In the genomic region with DNA sequence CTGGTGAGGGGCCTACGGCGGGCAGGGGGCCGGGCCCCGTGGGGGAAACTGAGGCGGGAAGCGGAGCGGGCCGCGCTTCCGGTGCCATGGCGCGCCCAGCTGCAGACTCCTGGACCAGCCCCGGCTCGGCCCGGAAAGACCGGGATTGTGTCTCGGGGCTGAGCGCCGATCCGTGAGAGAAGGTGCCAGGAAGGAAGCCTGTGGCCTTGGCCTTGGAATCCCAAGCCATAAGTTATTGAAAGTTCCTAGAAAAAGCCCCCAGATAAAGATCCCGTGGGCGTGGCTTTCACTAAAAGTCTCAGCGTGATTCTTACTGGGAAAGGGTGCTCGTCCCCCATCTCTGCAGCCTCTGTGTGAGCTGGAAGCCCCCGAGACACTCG, we compare ENCODE assay signal across 8 mouse cellular contexts. TPM values are rescaled to one million over a fixed set of nuclear protein-coding genes. Genes with fewer than 3 reads are reported as not detected.
A peak's percentile ranks its signal among the peaks of the same experiment; 100 is the strongest.
DNase-seq lines count a peak whose midpoint lies in the region; ATAC-seq and TF ChIP-seq lines count a peak whose summit lies in the region.

No protein-coding gene starts in this region.

- no peak for TF ChIP-seq CTCF in cerebellum, adult 2 months (IDR thresholded peaks at IDR 0.05; ENCODE audit: borderline replicate concordance, insufficient read depth, low read depth, low read length)
- TF ChIP-seq CTCF in thymus, adult 2 months (IDR thresholded peaks at IDR 0.05; ENCODE audit: borderline replicate concordance, control insufficient read depth, extremely low read depth, insufficient read depth, low read length, poor library complexity), result no peak

- H3K4me3 ChIP-seq in cerebellum, adult 2 months (replicated peaks; ENCODE audit: insufficient read depth, low read depth, low read length), result peak overlapping the region; percentile 89
- H3K4me3 ChIP-seq in thymus, adult 2 months (ENCODE audit: control insufficient read depth, insufficient read depth, low read length), result peak overlapping the region; percentile 95
- H3K4me3 ChIP-seq in liver, embryonic 12.5 days, result peak overlapping the region; percentile 92

- TF ChIP-seq POLR2A in cerebellum, adult 2 months (IDR thresholded peaks at IDR 0.05; ENCODE audit: borderline replicate concordance, insufficient read depth, low read length), result no peak
- TF ChIP-seq POLR2A in thymus, adult 2 months (IDR thresholded peaks at IDR 0.05; ENCODE audit: control insufficient read depth, extremely low read depth, insufficient read depth, low read length, poor library complexity), result no peak

- DNase-seq in cerebellum, adult 2 months, result no peak
- no peak for DNase-seq in cerebellum, adult 8-10 months
- no peak for DNase-seq in thymus, adult 2 months
- DNase-seq in thymus, postnatal 14 days, result no peak
- DNase-seq in urinary bladder, adult 2 months (ENCODE audit: low spot score), result no peak
- no peak for DNase-seq in left cerebral cortex, adult 9 months (ENCODE audit: low spot score in 2 of 2)
- no peak for DNase-seq in embryo, embryonic 11 days

- H3K9me3 ChIP-seq in liver, embryonic 12.5 days (replicated peaks), result no peaks in the 10 kb centered on the region

- peaks cover 17% of the 10 kb centered on the region; the same call in 1 of the 2 replicates for H3K4me1 ChIP-seq in cerebellum, adult 2 months (ENCODE audit: control insufficient read depth, insufficient read depth, low read length)
- H3K4me1 ChIP-seq in thymus, adult 2 months (replicated peaks; ENCODE audit: control insufficient read depth, insufficient read depth, low read length), result peaks cover 31% of the 10 kb centered on the region
- peaks cover 42% of the 10 kb centered on the region for H3K4me1 ChIP-seq in liver, embryonic 12.5 days

- peak overlapping the region; percentile 92 for H3K4me2 ChIP-seq in liver, embryonic 12.5 days

- H3K27me3 ChIP-seq in cerebellum, adult 2 months (ENCODE audit: control insufficient read depth, insufficient read depth, low read length), result no peaks in the 10 kb centered on the region
- H3K27me3 ChIP-seq in thymus, adult 2 months (ENCODE audit: control insufficient read depth, insufficient read depth, low read length), result no peaks in the 10 kb centered on the region
- H3K27me3 ChIP-seq in liver, embryonic 12.5 days (replicated peaks), result 0 out of 2 replicates have a peak, but pooled peaks cover under 1% of the 10 kb centered on the region

- ATAC-seq in liver, embryonic 12.5 days, result peak; percentile 38; the same call in 1 of the 2 replicates

- H3K27ac ChIP-seq in cerebellum, adult 2 months (ENCODE audit: insufficient read depth, low read length), result peak overlapping the region; percentile 34; the same call in 1 of the 2 replicates
- no peak overlapping the region; the same call in 1 of the 2 replicates for H3K27ac ChIP-seq in thymus, adult 2 months (ENCODE audit: control insufficient read depth, insufficient read depth, low read length)
- peak overlapping the region; percentile 75 for H3K27ac ChIP-seq in liver, embryonic 12.5 days

- H3K36me3 ChIP-seq in thymus, adult 2 months (ENCODE audit: control insufficient read depth, insufficient read depth, low read length), result peaks cover 13% of the 10 kb centered on the region
- H3K36me3 ChIP-seq in liver, embryonic 12.5 days, result peaks cover 34% of the 10 kb centered on the region

- peak overlapping the region; percentile 87 for H3K9ac ChIP-seq in liver, embryonic 12.5 days

- 0% methylated on average over 26 of the region's 26 CpGs for WGBS in cerebellum, adult 2 months
- WGBS in thymus, adult 2 months, result under 1% methylated on average over 26 of the region's 26 CpGs
- under 1% methylated on average over 26 of the region's 26 CpGs for WGBS in liver, embryonic 12.5 days (ENCODE audit: insufficient replicate concordance)

RNA-seq across cellular contexts. Expression of gene Chmp6, which starts 0.7 kb away (rescaled TPM):
- polyA plus RNA-seq in cerebellum, adult 2 months (2012; rRNA removed), result 41.9 and 43.9 TPM in 2 replicates
- polyA plus RNA-seq in thymus, adult 2 months (2012; rRNA removed), result 59.2 and 59.7 TPM in 2 replicates
- 45.9 and 48.6 TPM in 2 replicates for polyA plus RNA-seq in liver, embryonic 12.5 days (2016; fragmentation: Nextera tagmentation; extraction: Ambion mirVana)
- 35.3 and 38.0 TPM in 2 replicates for polyA plus RNA-seq in urinary bladder, adult 2 months (2012; rRNA removed)

RNA-seq across cellular contexts. Expression of gene Baiap2, which starts 28.6 kb away (rescaled TPM):
- polyA plus RNA-seq in cerebellum, adult 2 months (2012; rRNA removed), result 116 and 141 TPM in 2 replicates
- polyA plus RNA-seq in thymus, adult 2 months (2012; rRNA removed), result 53.7 and 59.8 TPM in 2 replicates
- polyA plus RNA-seq in liver, embryonic 12.5 days (2016; fragmentation: Nextera tagmentation; extraction: Ambion mirVana), result 6.2 and 7.0 TPM in 2 replicates
- 35.1 and 39.0 TPM in 2 replicates for polyA plus RNA-seq in urinary bladder, adult 2 months (2012; rRNA removed)
